Mouse (Mus musculus) lung, postnatal 0 days (tissue): ENCODE data around the gene Ufc1. TPM values are rescaled to one million over a fixed set of nuclear protein-coding genes. Genes with fewer than 3 reads are reported as not detected.

Experiments used
- ATAC-seq: fragments of 200-750 bp; cut with Nextera tagmentation; 2 replicates; pipeline ENCODE4 v1.8.0; 2017; ENCODE audit warnings: moderate library complexity
- DNase-seq: peaks from one replicate; pipeline ENCODE4 v3.0.0-alpha.2; 2016; ENCODE audit warnings: low spot score
- H3K27ac ChIP-seq: fragments of 300-500 bp; sonication (generic); 2 replicates; pipeline ENCODE4 v1.5.1; 2014; ENCODE audit warnings: antibody characterized with exemption, mild to moderate bottlenecking, low read length, mixed read lengths
- H3K27me3 ChIP-seq: fragments of 300-500 bp; sonication (generic); replicated peaks from 2 replicates; pipeline ENCODE4 v1.6.1; 2014; ENCODE audit warnings: low read length, mixed read lengths; ENCODE audit not compliant: insufficient read depth
- H3K36me3 ChIP-seq: fragments of 300-500 bp; sonication (generic); 2 replicates; pipeline ENCODE4 v1.6.1; 2014; ENCODE audit warnings: low read length, mixed read lengths; ENCODE audit not compliant: insufficient read depth
- H3K4me1 ChIP-seq: fragments of 300-500 bp; sonication (generic); 2 replicates; pipeline ENCODE4 v1.6.1; 2014; ENCODE audit warnings: antibody characterized with exemption, low read depth, low read length, mixed read lengths; ENCODE audit not compliant: insufficient read depth
- H3K4me2 ChIP-seq: fragments of 300-500 bp; sonication (generic); replicated peaks from 2 replicates; pipeline ENCODE4 v1.6.1; 2014; ENCODE audit warnings: low read depth, mild to moderate bottlenecking, low read length, moderate library complexity, mixed read lengths
- H3K4me3 ChIP-seq: fragments of 300-500 bp; sonication (generic); 2 replicates; pipeline ENCODE4 v1.5.1; 2014; ENCODE audit warnings: low read depth, low read length
- H3K9ac ChIP-seq: fragments of 300-500 bp; sonication (generic); replicated peaks from 2 replicates; pipeline ENCODE4 v1.6.1; 2014; ENCODE audit warnings: low read depth, mild to moderate bottlenecking
- H3K9me3 ChIP-seq: fragments of 300-500 bp; sonication (generic); 2 replicates; pipeline ENCODE4 v1.6.1; 2016; ENCODE audit warnings: low read length, mixed read lengths
- CTCF ChIP-seq: IDR thresholded peaks from 2 replicates; pipeline ENCODE4 v1.5.1; 2016; ENCODE audit warnings: antibody characterized with exemption, mild to moderate bottlenecking
- EP300 ChIP-seq: IDR thresholded peaks from 2 replicates; pipeline ENCODE4 v1.6.1; 2016; ENCODE audit warnings: antibody characterized with exemption, mild to moderate bottlenecking, control low read depth
- WGBS: fragments of 180-500 bp; shearing (Covaris S2); extraction: QIAGEN DNeasy Blood & Tissue Kit; methylation state at CpG from one replicate; pipeline ENCODE4 v1.1.7; 2014; 5-methylcytosine and 5-hydroxymethylcytosine counted together
- polyA plus RNA-seq: library from polyadenylated mRNA; unstranded; fragments of >200 nt; fragmentation: Nextera tagmentation; extraction: Ambion mirVana; gene quantifications from 2 replicates; pipeline ENCODE4 v1.2.1, GENCODE M21; 2015

The Ufc1 gene
- polyA plus RNA-seq, 1 experiment from 2014 or later = 100 TPM

GRCm38 (mm10) chr1:171284491-171284890 is 10.3 kb downstream of the Ufc1 start:
- no peak for DNase-seq
- Histone ChIP-seq H3K36me3 (0 out of 2 replicates have a peak, but pooled peaks cover 7% of the 10 kb centered on the region), H3K27ac (no peak overlapping the region), H3K4me2 (no peak overlapping the region), H3K4me3 (no peak overlapping the region), H3K9ac (no peak overlapping the region), H3K9me3 (no peaks in the 10 kb centered on the region), H3K27me3 (no peaks in the 10 kb centered on the region), H3K4me1 (peaks cover 12% of the 10 kb centered on the region; the same call in 1 of the 2 replicates)
- TF ChIP-seq CTCF = no peak
- TF ChIP-seq EP300 = no peak
- 88% methylated on average over 15 of the region's 15 CpGs for WGBS
- ATAC-seq = no peak

- H3K27ac ChIP-seq = no peak overlapping the region
Observed at GRCm38 (mm10) chr1:171283188-171284160, 11.3 kb downstream of the Ufc1 start.

GRCm38 (mm10) chr1:171282086-171282805 is 12.6 kb downstream of the Ufc1 start:
- H3K9ac ChIP-seq = peak overlapping the region; percentile 57; the same call in 1 of the 2 replicates

More at GRCm38 (mm10) chr1:171283188-171284160, 11.3 kb downstream of the Ufc1 start:
- Histone ChIP-seq H3K36me3 (peaks cover 8% of the 10 kb centered on the region; the same call in 1 of the 2 replicates), H3K9me3 (no peaks in the 10 kb centered on the region), H3K4me1 (peaks cover 12% of the 10 kb centered on the region; the same call in 1 of the 2 replicates), H3K4me2 (no peak overlapping the region), H3K4me3 (no peak overlapping the region), H3K9ac (no peak overlapping the region), H3K27me3 (no peaks in the 10 kb centered on the region)
- 86% methylated on average over 18 of the region's 18 CpGs for WGBS
- TF ChIP-seq EP300 (no peak), CTCF (no peak)
- ATAC-seq (no peak), DNase-seq (no peak)

GRCm38 (mm10) chr1:171281528-171281923 is 13.3 kb downstream of the Ufc1 start:
- no peaks in the 10 kb centered on the region for H3K27me3 ChIP-seq
- peaks cover 13% of the 10 kb centered on the region; the same call in 1 of the 2 replicates for H3K36me3 ChIP-seq

More at GRCm38 (mm10) chr1:171282086-171282805, 12.6 kb downstream of the Ufc1 start:
- H3K9me3 ChIP-seq = no peaks in the 10 kb centered on the region
- TF ChIP-seq EP300 = no peak
- no peak for TF ChIP-seq CTCF
- no peaks in the 10 kb centered on the region for H3K27me3 ChIP-seq
- peak overlapping the region; percentile 74; the same call in 1 of the 2 replicates for H3K4me2 ChIP-seq
- 69% methylated on average over 18 of the region's 18 CpGs for WGBS
- peaks cover 11% of the 10 kb centered on the region; the same call in 1 of the 2 replicates for H3K36me3 ChIP-seq
- peak overlapping the region; percentile 92; the same call in 1 of the 2 replicates for H3K27ac ChIP-seq
- ATAC-seq (no peak), DNase-seq (no peak)
- H3K4me1 ChIP-seq = peaks cover 12% of the 10 kb centered on the region; the same call in 1 of the 2 replicates
- H3K4me3 ChIP-seq = no peak overlapping the region

GRCm38 (mm10) chr1:171280916-171281527 is 13.8 kb downstream of the Ufc1 start, which contains the start of gene Ppox:
TSS of gene Ppox (minus strand) at chr1:171281186.
- ATAC-seq (peak; percentile 98), DNase-seq (peak; percentile 99)
- H3K9me3 ChIP-seq = no peaks in the 10 kb centered on the region
- H3K4me2 ChIP-seq = peak within 1 kb of the TSS; percentile 80
- H3K4me1 ChIP-seq = peaks cover 12% of the 10 kb centered on the region; the same call in 1 of the 2 replicates
- TF ChIP-seq EP300 = no peak; the same call in 1 of the 2 replicates
- TF ChIP-seq CTCF = no peak
- peak within 1 kb of the TSS; percentile 57 for H3K4me3 ChIP-seq
- WGBS = under 1% methylated on average over 26 of the region's 26 CpGs
- no peaks in the 10 kb centered on the region for H3K27me3 ChIP-seq
- H3K9ac ChIP-seq = peak within 1 kb of the TSS; percentile 57
- H3K36me3 ChIP-seq = peaks cover 18% of the 10 kb centered on the region; the same call in 1 of the 2 replicates
- peak within 1 kb of the TSS; percentile 92 for H3K27ac ChIP-seq

More at GRCm38 (mm10) chr1:171281528-171281923, 13.3 kb downstream of the Ufc1 start:
- TF ChIP-seq EP300 (no peak; the same call in 1 of the 2 replicates), CTCF (peak; percentile 86)
- ATAC-seq (peak; percentile 76), DNase-seq (peak; percentile 91)
- peak overlapping the region; percentile 57 for H3K9ac ChIP-seq
- WGBS = 3% methylated on average over 9 of the region's 10 CpGs
- peak overlapping the region; percentile 92 for H3K27ac ChIP-seq
- H3K4me1 ChIP-seq = peaks cover 12% of the 10 kb centered on the region; the same call in 1 of the 2 replicates
- peak overlapping the region; percentile 57 for H3K4me3 ChIP-seq
- no peaks in the 10 kb centered on the region for H3K9me3 ChIP-seq
- peak overlapping the region; percentile 74 for H3K4me2 ChIP-seq
